Mouse (Mus musculus) bone marrow, adult 2 months (tissue): ENCODE data around the gene Ier3. TPM values are rescaled to one million over a fixed set of nuclear protein-coding genes. Genes with fewer than 3 reads are reported as not detected.

Experiments
- H3K27ac ChIP-seq: fragments of 200-500 bp; 2 replicates; pipeline ENCODE4 v1.5.1; 2012; ENCODE audit warnings: low read depth, mild to moderate bottlenecking, control low read depth, inconsistent platforms, low read length; ENCODE audit not compliant: control insufficient read depth, poor library complexity, insufficient read depth
- H3K4me1 ChIP-seq: fragments of 200-500 bp; 2 replicates; pipeline ENCODE4 v1.6.1; 2011; ENCODE audit warnings: low read length; ENCODE audit not compliant: control insufficient read depth, insufficient read depth
- H3K4me3 ChIP-seq: fragments of 200-500 bp; replicated peaks from 2 replicates; pipeline ENCODE3; 2011; ENCODE audit warnings: mild to moderate bottlenecking, low read depth, low read length, control low read depth; ENCODE audit not compliant: control insufficient read depth
- CTCF ChIP-seq: fragments of 200-500 bp; IDR thresholded peaks from 2 replicates; pipeline ENCODE4 v1.5.1; 2011; ENCODE audit warnings: low read length, control low read depth; ENCODE audit not compliant: control insufficient read depth, insufficient read depth
- POLR2A ChIP-seq: fragments of 200-500 bp; IDR thresholded peaks from 2 replicates; pipeline ENCODE4 v1.6.1; 2011; ENCODE audit warnings: low read depth, mild to moderate bottlenecking, control low read depth, low read length, borderline replicate concordance; ENCODE audit not compliant: control insufficient read depth
- WGBS: fragments of 180-500 bp; shearing (Covaris S2); methylation state at CpG from one replicate; pipeline ENCODE4 v1.1.7; 2018; 5-methylcytosine and 5-hydroxymethylcytosine counted together
- polyA plus RNA-seq: library from polyadenylated mRNA; stranded (reverse); fragments of >200 nt; gene quantifications from 2 replicates; pipeline ENCODE4 v1.2.4, GENCODE M21; 2011; ENCODE audit warnings: low replicate concordance; ENCODE audit not compliant: missing spikeins, insufficient read depth, insufficient read length

The Ier3 gene
- polyA plus RNA-seq, 1 experiment = 17.1 TPM

- TF ChIP-seq CTCF (no peak), POLR2A (no peak)
- WGBS = under 1% methylated on average over 7 of the region's 7 CpGs
These were observed 47.5 kb downstream of the Ier3 start for GRCm38 (mm10) chr17:35868961-35869345.

GRCm38 (mm10) chr17:35869346-35870067, 48.0 kb downstream of the Ier3 start:
- Histone ChIP-seq H3K27ac (peak overlapping the region; percentile 96), H3K4me1 (peaks cover 5% of the 10 kb centered on the region), H3K4me3 (peak overlapping the region; percentile 83)
- TF ChIP-seq POLR2A (no peak), CTCF (no peak)
- under 1% methylated on average over 7 of the region's 7 CpGs for WGBS

More at GRCm38 (mm10) chr17:35868961-35869345, 47.5 kb downstream of the Ier3 start:
- Histone ChIP-seq H3K27ac (peak overlapping the region; percentile 96), H3K4me3 (peak overlapping the region; percentile 83), H3K4me1 (peaks cover 5% of the 10 kb centered on the region)

GRCm38 (mm10) chr17:35870151-35870883, 48.8 kb downstream of the Ier3 start:
- peaks cover 4% of the 10 kb centered on the region for H3K4me1 ChIP-seq
- H3K4me3 ChIP-seq = peak overlapping the region; percentile 83
- H3K27ac ChIP-seq = peak overlapping the region; percentile 94
- 3% methylated on average over 9 of the region's 9 CpGs for WGBS
- TF ChIP-seq POLR2A = no peak
- no peak for TF ChIP-seq CTCF

- Histone ChIP-seq H3K4me1 (peaks cover 4% of the 10 kb centered on the region), H3K4me3 (peak overlapping the region; percentile 67), H3K27ac (peak overlapping the region; percentile 87)
- TF ChIP-seq POLR2A = no peak
- peak; percentile 44 for TF ChIP-seq CTCF
- WGBS = 24% methylated on average over 8 of the region's 8 CpGs
These were observed 49.6 kb downstream of the Ier3 start for GRCm38 (mm10) chr17:35870884-35871696.

Other genes with a start within 250 kb of the Ier3 start
- not detected in 2 replicates for gene Sfta2, start 220.1 kb upstream of the Ier3 start, polyA plus RNA-seq
- not detected in 2 replicates for gene Gm9573, start 195.0 kb upstream of the Ier3 start, polyA plus RNA-seq
- gene Mucl3, start 178.0 kb upstream of the Ier3 start, polyA plus RNA-seq = not detected in 2 replicates
- 13.1 and 25.0 TPM in 2 replicates for gene Vars2, start 154.1 kb upstream of the Ier3 start, polyA plus RNA-seq
- gene Gtf2h4, start 147.9 kb upstream of the Ier3 start, polyA plus RNA-seq = 12.5 and 21.1 TPM in 2 replicates
- gene Ddr1, start 117.1 kb upstream of the Ier3 start, polyA plus RNA-seq = 2.4 and 6.0 TPM in 2 replicates
- 41.7 and 90.0 TPM in 2 replicates for gene Flot1, start 1.5 kb downstream of the Ier3 start, polyA plus RNA-seq
- 380 and 447 TPM in 2 replicates for gene Tubb5, start 16.6 kb downstream of the Ier3 start, polyA plus RNA-seq
- 17.2 and 24.2 TPM in 2 replicates for gene Mdc1, start 19.8 kb downstream of the Ier3 start, polyA plus RNA-seq
- 16.0 and 22.4 TPM in 2 replicates for gene Nrm, start 39.6 kb downstream of the Ier3 start, polyA plus RNA-seq
- gene Ppp1r18, start 43.9 kb downstream of the Ier3 start, polyA plus RNA-seq = 35.8 and 78.4 TPM in 2 replicates
- 119 and 234 TPM in 2 replicates for gene Dhx16, start 58.1 kb downstream of the Ier3 start, polyA plus RNA-seq
- gene 2310061I04Rik, start 75.7 kb downstream of the Ier3 start, polyA plus RNA-seq = 28.5 and 52.0 TPM in 2 replicates
- gene Atat1, start 88.4 kb downstream of the Ier3 start, polyA plus RNA-seq = 11.7 and 19.9 TPM in 2 replicates
- gene Mrps18b, start 94.7 kb downstream of the Ier3 start, polyA plus RNA-seq = 43.2 and 65.2 TPM in 2 replicates
- gene Ppp1r10, start 94.8 kb downstream of the Ier3 start, polyA plus RNA-seq = 24.4 and 48.0 TPM in 2 replicates
- gene Abcf1, start 148.1 kb downstream of the Ier3 start, polyA plus RNA-seq = 77.2 and 120 TPM in 2 replicates
- 28.0 and 29.9 TPM in 2 replicates for gene Gnl1, start 158.2 kb downstream of the Ier3 start, polyA plus RNA-seq
- 23.0 and 34.5 TPM in 2 replicates for gene Prr3, start 158.6 kb downstream of the Ier3 start, polyA plus RNA-seq
- 48.0 and 67.4 TPM in 2 replicates for gene H2-T24, start 198.9 kb downstream of the Ier3 start, polyA plus RNA-seq
- 60.1 and 94.6 TPM in 2 replicates for gene H2-T23, start 211.2 kb downstream of the Ier3 start, polyA plus RNA-seq
- gene H2-T22, start 221.1 kb downstream of the Ier3 start, polyA plus RNA-seq = 23.5 and 45.8 TPM in 2 replicates
- not detected in 2 replicates for gene Gm6034, start 221.3 kb downstream of the Ier3 start, polyA plus RNA-seq
- gene Gm11127, start 236.7 kb downstream of the Ier3 start, polyA plus RNA-seq = not detected in 2 replicates